Mouse (Mus musculus) kidney, adult 2 months (tissue): ENCODE measurements around the gene Mrpl18.

Experiments
- CTCF ChIP-seq: fragments of 200-500 bp; conservative IDR thresholded peaks from 2 replicates; pipeline ENCODE4 v1.5.1; 2011; ENCODE audit warnings: low read depth, mild to moderate bottlenecking, control low read depth, low read length, moderate library complexity, mixed read lengths; ENCODE audit not compliant: insufficient read depth, insufficient read length
- POLR2A ChIP-seq: fragments of 200-500 bp; IDR thresholded peaks from one replicate; pipeline ENCODE4 v1.6.1; 2011; ENCODE audit warnings: low read depth, low read length, control low read depth

- TF ChIP-seq POLR2A (no peak), CTCF (no peak)
Measured at GRCm38 (mm10) chr17:12905810-12906209, 10.3 kb downstream of the Mrpl18 start.
